27 mouse cellular contexts compared by ENCODE assay signal in genomic region chr7:118274851-118275250, GRCm38 (mm10). TPM values are rescaled to one million over a fixed set of nuclear protein-coding genes. Genes with fewer than 3 reads are reported as not detected.
DNase-seq lines count a peak whose midpoint lies in the region; ATAC-seq and TF ChIP-seq lines count a peak whose summit lies in the region.
"Had no signal": no experiment of that assay in that cellular context is flagged by ENCODE, and none has a peak within 500 bp of the region (broad histone marks: within the 10 kb centered on the region; RNA-seq: fewer than 3 reads in every experiment).

No protein-coding gene starts in this region.

- H3K27me3 ChIP-seq in thymus, adult 2 months (ENCODE audit: control insufficient read depth, insufficient read depth, low read length), result no peaks in the 10 kb centered on the region
- H3K27me3 ChIP-seq: forebrain, embryonic 12.5 days; heart, embryonic 12.5 days; hindbrain, embryonic 13.5 days; limb, embryonic 15.5 days; liver, embryonic 13.5 days; midbrain, embryonic 15.5 days; neural tube, embryonic 12.5 days; stomach, embryonic 15.5 days had no signal

- no peaks in the 10 kb centered on the region for H3K36me3 ChIP-seq in macrophage (ENCODE audit: inconsistent target)
- H3K36me3 ChIP-seq in thymus, adult 2 months (ENCODE audit: control insufficient read depth, insufficient read depth, low read length), result no peaks in the 10 kb centered on the region
- H3K36me3 ChIP-seq: forebrain, embryonic 12.5 days; heart, embryonic 12.5 days; hindbrain, embryonic 13.5 days; limb, embryonic 10.5 days; limb, embryonic 15.5 days; liver, embryonic 13.5 days; midbrain, embryonic 10.5 days; midbrain, embryonic 15.5 days; neural tube, embryonic 12.5 days; stomach, embryonic 15.5 days had no signal

- H3K27ac ChIP-seq in macrophage, result 0 out of 2 replicates have a peak overlapping the region, but pooled peaks have one; percentile 4
- H3K27ac ChIP-seq in thymus, adult 2 months (ENCODE audit: control insufficient read depth, insufficient read depth, low read length), result peak overlapping the region; percentile 55
- H3K27ac ChIP-seq: forebrain, embryonic 12.5 days; heart, adult 2 months; hindbrain, embryonic 13.5 days; limb, embryonic 10.5 days; limb, embryonic 15.5 days; liver, embryonic 13.5 days; midbrain, embryonic 15.5 days; neural tube, embryonic 12.5 days; stomach, embryonic 15.5 days had no signal

- no peak for TF ChIP-seq CTCF in thymus, adult 2 months (IDR thresholded peaks at IDR 0.05; ENCODE audit: borderline replicate concordance, control insufficient read depth, extremely low read depth, insufficient read depth, low read length, poor library complexity)

- no peaks in the 10 kb centered on the region for H3K79me2 ChIP-seq in macrophage (ENCODE audit: inconsistent target)

- peaks cover 34% of the 10 kb centered on the region for H3K4me1 ChIP-seq in thymus, adult 2 months (replicated peaks; ENCODE audit: control insufficient read depth, insufficient read depth, low read length)
- H3K4me1 ChIP-seq: liver, embryonic 13.5 days; midbrain, embryonic 15.5 days; neural tube, embryonic 12.5 days; stomach, embryonic 15.5 days had no signal

- no peak for TF ChIP-seq POLR2A in thymus, adult 2 months (IDR thresholded peaks at IDR 0.05; ENCODE audit: control insufficient read depth, extremely low read depth, insufficient read depth, low read length, poor library complexity)

- no peak overlapping the region for H3K4me3 ChIP-seq in macrophage (ENCODE audit: inconsistent target)
- H3K4me3 ChIP-seq in thymus, adult 2 months (ENCODE audit: control insufficient read depth, insufficient read depth, low read length), result peak overlapping the region; percentile 20; the same call in 1 of the 2 replicates
- H3K4me3 ChIP-seq: erythroblast, embryonic 14.5 days; forebrain, embryonic 12.5 days; heart, adult 2 months; heart, embryonic 12.5 days; hindbrain, embryonic 13.5 days; limb, embryonic 10.5 days; limb, embryonic 15.5 days; liver, embryonic 13.5 days; midbrain, embryonic 10.5 days; midbrain, embryonic 15.5 days; neural tube, embryonic 12.5 days; stomach, embryonic 15.5 days had no signal

- ATAC-seq in CD4-positive, CD25-positive, alpha-beta regulatory T cell, adult 4 months, result peak; percentile 13
- no peak for ATAC-seq in granulocyte monocyte progenitor cell, adult 5-6 weeks (replicated peaks; ENCODE audit: poor library complexity, severe bottlenecking)
- ATAC-seq: intestine, postnatal 0 days; midbrain, embryonic 15.5 days had no signal

- WGBS in macrophage (ENCODE audit: missing documents), result 74% methylated on average over 5 of the region's 5 CpGs
- WGBS in thymus, adult 2 months, result 56% methylated on average over 5 of the region's 5 CpGs

- peak; percentile 57 for DNase-seq in thymus, adult 2 months
- DNase-seq in thymus, postnatal 36 days, result peak; percentile 55 to 71
- no peak for DNase-seq in kidney, adult 9 months
- DNase-seq in embryo, embryonic 11 days, result no peak
- DNase-seq: adrenal gland, postnatal 14 days; cerebellum, adult 11 months; cerebellum, adult 9-10 months; gastrocnemius, postnatal 14 days; heart, adult 2 months; heart, postnatal 4 days; kidney, postnatal 14 days; layer of hippocampus, adult 9-11 months; liver, embryonic 13.5 days had no signal

RNA-seq across cellular contexts. Expression of gene Smg1, which starts 31.4 kb away (rescaled TPM):
- polyA plus RNA-seq in CD4-positive, CD25-positive, alpha-beta regulatory T cell, adult 4 months (2017; shearing (Covaris generic)), result 10 to 100 TPM; 30.2 to 44.0 TPM
- total RNA-seq in macrophage (2018; cell fraction: chromatin; rRNA removed), result 100 to 1,000 TPM; 423 to 819 (median 574) TPM
- 10 to 100 TPM; 25.8 to 70.7 (median 38.6) TPM for total RNA-seq in macrophage (2018; cell fraction: cytosol; rRNA removed)
- 100 to 1,000 TPM; 184 to 474 (median 262) TPM for total RNA-seq in macrophage (2018; cell fraction: nucleus; rRNA removed)
- 13.1 to 24.3 TPM (median 20.1 TPM) in 3 replicates for polyA plus RNA-seq in macrophage (2018)
- polyA plus RNA-seq in thymus, adult 2 months (2012; rRNA removed), result 83.7 and 107 TPM in 2 replicates
- total RNA-seq in granulocyte monocyte progenitor cell, adult 5-6 weeks (2014; fragmentation: Nextera tagmentation), result 64.7 and 70.6 TPM in 2 replicates
- total RNA-seq in granulocyte monocyte progenitor cell, adult 5-6 weeks (2017), result 37.3 and 48.2 TPM in 2 replicates

Comparison
In these comparisons a context has a peak if more than half of its experiments do, and no peak if none do; other contexts are left out.
1. DNase-seq: peak in thymus, adult 2 months (single experiment) and thymus, postnatal 36 days (2 of 2); none in kidney, adult 9 months (single experiment) and embryo, embryonic 11 days (single experiment).